Mouse (Mus musculus) adrenal gland, postnatal 14 days (tissue): ENCODE results near the gene Surf4. TPM values are rescaled to one million over a fixed set of nuclear protein-coding genes. Genes with fewer than 3 reads are reported as not detected.

Experiments
- DNase-seq: peaks from one replicate; pipeline ENCODE4 v3.0.0; 2021; ENCODE audit warnings: mixed read lengths
- total RNA-seq: library from RNA; stranded (reverse); gene quantifications from 2 replicates; pipeline ENCODE4 v1.2.3, GENCODE M21; 2021

The Surf4 gene
- total RNA-seq, 1 experiment from 2014 or later, result 142 TPM

DNA sequence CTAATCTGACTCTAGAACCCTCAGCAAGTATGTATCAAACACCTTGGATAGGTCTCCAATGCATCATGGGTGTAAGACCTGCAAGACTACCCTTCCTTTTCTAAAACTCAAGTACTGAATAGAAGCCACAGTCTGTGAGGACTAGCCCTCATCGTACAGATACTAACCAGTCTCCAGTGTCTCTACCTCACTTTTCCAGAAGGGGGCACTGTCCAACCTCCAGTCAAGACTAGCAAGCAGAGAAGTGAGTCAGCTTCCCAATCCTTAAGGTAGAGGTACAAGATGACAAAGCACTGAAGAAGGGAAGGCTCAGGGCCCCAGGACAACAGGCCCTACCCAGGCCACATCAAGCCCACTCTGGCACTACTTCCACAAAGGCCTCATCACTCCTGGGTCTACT lies 3.3 kb downstream of the Surf4 start:
- DNase-seq, result peak; percentile 85

DNA sequence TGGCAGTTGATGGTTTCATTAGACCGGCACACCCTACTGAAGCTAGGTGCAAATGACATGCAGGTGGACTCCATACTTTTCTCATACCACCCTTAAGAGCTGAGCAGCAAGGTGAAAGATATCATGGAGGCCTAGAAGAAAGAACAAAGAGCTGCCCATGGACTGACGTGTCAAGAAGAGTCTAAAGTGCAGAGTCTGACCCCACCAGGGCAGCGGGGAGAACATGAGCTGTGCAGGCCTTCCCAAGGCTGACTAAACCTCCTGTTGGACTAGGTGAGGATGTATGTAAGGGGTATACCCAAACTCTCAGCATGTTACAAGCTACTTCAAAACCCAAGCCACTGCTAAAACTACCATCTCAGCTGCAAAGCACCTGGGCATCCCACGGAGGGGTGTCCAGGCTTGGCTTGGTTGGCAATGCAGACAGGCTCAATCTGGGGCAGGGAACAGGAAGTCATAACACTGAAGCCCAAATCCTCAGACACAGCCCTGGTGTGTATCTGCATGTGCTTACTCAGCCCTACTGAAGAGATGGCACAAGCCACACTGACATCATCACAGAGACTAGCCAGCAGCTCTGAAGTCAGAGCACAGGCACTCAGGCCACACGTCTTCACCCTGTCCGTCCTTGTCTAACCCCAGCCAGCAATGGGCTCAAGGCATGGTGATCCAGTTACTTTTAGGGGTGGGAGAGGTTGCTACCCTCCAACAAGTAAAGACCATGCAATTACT lies 5.8 kb downstream of the Surf4 start:
- DNase-seq, result no peak

DNA sequence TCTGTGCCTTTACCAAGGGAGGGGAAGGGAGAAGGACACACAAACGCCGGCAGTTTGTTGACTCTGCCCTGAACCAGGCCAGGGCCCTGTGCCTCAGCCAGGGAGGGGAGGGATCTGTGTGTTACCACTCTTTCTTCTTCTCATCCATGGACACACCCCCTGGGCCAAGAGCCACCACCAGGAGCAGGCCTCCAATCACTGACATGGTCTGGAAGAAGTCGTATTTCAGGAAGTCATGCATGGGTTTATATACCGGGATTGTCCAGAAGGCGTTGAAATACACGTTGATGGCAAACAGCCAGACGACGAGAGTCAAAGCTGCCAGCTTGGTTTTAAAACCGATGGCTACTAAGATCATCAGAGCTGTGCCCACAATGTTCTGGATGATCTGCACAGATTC lies 11.9 kb downstream of the Surf4 start:
- DNase-seq, result peak; percentile 83

DNA sequence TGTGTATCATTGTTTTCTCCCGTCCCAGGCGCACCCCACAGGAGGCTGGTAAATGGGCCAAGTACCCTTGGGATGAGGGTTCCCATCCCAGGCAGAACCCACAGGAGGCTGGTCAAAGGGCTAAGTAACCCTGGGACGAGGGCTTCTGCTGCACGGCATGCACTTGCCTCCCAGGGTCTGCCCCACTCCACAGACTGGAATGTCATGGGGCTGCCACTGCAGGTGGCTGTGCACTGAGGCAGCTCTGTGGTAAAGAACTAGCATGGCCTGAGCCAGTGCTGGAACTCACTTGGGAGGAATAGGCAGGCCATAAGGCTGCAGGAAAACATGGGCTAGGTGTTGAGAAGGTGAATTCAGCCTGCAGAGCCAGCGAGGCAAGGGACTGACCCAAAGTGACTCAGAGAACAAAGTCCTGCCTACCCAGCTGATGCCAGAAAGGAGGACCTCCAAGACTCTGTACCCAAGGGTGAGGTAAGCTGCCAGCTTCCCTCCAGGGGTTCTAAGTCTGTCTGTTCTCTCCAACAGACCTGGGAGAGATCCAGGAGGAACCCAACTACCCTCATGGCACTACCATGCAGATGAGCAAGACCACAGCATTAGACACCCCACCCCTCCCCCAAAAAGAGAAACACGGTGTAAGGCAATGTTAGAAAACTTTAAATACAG lies 13.4 kb downstream of the Surf4 start:
- no peak for DNase-seq

DNA sequence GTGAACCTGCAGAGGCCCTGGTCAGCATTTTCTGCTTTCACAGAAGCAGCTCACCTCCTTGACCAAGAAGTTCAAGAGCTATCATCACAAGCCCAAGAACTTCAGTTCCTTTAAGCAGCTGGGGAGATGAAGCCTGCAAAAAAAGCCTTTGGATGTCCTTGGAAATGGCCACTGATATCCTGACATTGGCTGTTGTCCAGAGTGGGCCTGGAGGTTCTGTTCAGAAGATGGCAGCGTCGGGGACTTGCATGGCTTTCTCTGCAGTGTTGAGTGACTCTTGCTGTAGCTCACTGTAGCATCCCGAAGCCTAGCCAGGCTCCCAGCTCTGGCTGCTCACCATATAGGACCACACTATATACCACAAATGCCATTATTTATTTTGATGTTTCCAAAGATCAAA lies 14.0 kb downstream of the Surf4 start:
- DNase-seq, result peak; percentile 61

DNA sequence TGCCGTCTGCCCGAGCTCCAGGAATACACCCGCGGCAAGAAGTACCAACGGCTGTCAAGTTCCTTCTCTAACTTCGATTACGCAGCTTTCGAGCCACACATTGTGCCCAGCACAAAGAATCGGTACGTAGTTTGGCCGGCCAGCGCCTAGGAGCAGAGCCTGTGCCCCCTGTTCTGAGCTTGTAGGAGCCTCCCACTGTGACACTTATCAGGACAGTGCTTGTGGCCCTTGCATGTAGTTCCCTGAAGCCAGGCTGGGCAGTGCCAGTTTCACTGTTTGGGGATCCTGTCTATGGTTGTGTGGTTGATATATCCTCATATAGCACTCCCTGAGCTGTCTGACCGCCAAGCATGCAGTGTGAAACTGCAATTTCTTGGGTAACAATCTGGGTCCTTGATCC lies 17.0 kb downstream of the Surf4 start:
- DNase-seq, result no peak

DNA sequence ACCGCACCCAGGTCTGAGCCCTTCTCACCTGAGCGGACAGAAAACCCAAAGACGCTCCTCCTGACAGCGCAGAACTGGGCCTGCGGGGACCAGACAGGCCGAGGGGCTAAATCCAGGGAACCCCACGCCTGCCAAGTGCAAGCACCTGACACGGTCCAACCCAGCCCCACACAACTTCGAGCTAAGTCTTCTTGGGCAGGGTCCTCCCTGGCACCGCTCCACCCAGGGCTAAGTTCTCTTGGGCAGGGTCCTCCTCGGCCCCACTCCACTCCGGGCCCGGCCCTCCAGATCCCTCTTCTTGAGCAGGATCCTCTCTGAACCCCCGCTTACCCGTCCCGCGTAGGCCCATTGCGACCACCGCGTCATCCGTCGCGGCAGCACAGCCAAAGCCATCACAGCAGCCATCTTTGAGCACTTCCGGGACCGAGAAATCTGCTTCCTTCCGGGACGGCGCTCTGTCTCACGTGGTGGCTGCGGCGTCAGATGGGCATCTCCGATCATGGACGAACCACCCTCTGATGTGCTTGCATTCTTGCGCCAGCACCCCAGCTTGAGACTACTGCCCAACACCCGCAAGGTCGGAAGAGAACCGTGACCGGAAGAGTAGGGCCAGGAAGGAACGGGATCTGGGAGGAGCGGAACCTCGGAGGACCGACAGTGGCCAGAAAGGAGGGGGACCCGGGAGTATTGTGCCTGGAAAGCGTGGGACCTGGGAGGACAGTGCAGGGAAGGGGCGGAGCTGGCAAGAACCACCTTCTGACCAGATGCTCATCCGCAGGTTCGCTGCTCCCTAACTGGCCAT lies 17.6 kb downstream of the Surf4 start, which contains the start of the genes Surf2 and Surf1:
Gene Surf2 (plus strand): TSS at position 441 of the 802 bp plus-strand sequence.
Gene Surf1 (minus strand): TSS at position 604 of the 802 bp plus-strand sequence.
- peak; percentile 91 for DNase-seq

DNA sequence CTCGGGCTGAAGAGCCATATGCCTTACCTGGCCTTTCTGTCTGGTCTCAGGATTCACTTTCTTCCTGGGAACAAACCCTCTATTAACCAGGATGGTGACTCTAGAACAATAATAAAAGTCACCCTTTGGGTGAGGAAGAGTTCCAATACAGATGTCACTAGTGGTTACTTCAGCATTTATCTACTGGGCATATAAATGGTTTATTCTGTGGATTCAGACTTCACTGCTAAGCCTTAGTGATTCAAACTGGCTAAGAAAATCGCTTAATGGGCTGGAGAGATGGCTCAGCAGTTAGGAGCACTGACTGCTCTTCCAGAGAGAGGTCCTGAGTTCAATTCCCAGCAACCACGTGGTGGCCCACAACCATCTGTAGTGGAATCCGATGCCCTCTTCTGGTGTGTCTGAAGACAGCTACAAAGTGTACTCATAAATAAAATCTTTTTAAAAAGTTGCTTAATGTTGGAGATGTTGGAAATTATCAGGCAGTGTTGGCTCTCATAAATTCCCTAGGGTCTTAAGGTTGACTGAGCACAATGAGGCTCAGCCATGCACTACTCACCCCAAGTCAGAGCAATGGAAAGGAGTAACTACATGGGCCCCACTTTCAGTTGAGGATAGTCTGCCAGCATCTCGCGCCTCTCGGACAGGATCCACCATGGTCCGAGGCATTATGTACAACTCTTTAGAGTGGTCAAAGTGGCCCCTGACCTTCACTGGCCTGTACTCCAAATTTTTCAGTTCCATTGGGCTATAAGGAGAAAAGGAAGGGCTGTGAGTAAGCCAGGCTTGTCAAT lies 19.4 kb downstream of the Surf4 start:
- no peak for DNase-seq

DNA sequence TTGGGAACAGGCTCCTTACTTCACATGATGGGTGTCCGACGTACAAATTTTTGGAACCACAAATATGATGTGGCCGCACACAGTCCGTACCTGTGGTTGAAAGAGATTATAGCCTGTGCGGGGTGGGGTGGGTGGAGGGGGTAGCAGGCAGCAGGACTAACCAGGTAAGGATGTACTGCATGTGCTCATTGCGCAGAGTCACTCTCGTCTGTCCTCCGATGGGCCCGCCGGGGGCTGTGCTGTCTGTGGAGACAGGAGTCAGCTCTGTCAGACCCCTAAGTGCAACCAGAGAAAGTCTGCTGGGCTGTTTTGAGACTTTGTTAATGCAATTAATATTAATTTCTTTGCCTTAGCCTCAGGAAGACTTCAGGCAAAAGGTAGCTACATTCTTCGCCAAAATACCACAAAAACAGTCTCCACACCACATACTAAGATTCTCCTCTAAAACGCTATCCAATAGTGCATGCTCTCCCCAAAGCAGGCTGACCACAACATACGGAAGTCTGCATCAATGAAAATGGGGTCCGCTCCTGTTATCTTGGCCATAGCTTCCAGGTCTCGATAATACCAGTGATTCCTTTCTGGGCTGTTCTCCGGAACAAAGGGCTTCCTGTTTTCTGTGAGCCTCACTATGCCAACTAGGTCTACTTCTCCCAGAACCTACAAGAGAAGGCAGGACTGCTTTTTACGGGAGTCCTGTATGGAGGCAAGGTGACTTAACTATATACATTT lies 20.1 kb downstream of the Surf4 start:
- DNase-seq, result no peak

DNA sequence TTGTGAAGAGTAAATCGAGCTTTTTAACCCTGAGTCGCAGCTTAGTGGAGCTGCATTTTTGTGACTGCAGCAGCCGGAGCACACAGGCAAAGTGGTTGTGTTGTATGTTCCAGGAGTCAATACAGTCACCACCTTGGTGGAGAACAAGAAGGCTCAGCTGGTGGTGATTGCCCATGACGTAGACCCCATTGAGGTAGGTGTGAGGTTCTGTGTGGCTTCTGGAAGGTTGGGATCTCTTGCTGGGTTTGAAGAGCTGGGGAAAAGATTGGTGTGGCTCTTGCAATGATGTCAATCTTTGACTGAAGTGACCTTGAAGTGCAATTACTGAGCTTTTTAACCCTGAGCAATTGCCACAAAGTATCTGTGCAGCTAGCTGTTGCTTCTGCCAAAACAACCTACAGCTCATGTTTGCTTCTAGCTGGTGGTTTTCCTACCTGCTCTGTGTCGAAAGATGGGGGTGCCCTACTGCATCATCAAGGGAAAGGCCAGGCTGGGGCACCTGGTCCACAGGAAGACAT lies 21.4 kb downstream of the Surf4 start:
- DNase-seq, result no peak

DNA sequence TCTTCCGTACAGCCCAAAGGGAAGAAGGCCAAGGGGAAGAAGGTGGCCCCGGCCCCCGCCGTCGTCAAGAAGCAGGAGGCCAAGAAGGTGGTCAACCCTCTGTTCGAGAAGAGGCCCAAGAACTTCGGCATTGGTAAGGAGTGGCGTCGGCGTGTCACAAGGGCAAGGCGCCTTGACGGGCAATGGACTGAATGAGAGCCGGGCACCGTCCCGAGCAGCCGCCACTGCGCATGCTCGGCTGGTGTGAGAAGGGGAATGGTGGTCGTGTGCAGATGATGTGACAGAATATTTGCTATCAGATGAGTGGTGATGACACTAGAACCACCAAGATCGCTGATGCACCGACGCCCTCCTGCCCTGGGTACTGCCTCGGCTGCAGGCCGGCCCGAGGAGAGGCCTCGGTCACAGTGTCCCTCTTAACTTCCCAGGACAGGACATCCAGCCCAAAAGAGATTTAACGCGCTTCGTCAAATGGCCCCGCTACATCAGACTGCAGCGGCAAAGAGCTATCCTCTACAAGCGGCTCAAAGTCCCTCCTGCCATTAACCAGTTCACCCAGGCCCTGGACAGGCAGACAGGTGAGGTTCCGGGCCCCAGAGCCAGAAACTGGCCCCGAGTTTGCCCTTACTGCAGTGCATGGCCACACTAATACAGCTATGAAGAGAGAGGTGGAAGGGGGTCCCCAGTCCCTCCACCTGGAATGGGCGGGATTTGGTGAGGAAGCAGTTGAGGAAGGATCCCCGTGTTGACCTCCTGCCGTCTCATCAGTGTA lies 22.5 kb downstream of the Surf4 start:
- peak; percentile 80 for DNase-seq

DNA sequence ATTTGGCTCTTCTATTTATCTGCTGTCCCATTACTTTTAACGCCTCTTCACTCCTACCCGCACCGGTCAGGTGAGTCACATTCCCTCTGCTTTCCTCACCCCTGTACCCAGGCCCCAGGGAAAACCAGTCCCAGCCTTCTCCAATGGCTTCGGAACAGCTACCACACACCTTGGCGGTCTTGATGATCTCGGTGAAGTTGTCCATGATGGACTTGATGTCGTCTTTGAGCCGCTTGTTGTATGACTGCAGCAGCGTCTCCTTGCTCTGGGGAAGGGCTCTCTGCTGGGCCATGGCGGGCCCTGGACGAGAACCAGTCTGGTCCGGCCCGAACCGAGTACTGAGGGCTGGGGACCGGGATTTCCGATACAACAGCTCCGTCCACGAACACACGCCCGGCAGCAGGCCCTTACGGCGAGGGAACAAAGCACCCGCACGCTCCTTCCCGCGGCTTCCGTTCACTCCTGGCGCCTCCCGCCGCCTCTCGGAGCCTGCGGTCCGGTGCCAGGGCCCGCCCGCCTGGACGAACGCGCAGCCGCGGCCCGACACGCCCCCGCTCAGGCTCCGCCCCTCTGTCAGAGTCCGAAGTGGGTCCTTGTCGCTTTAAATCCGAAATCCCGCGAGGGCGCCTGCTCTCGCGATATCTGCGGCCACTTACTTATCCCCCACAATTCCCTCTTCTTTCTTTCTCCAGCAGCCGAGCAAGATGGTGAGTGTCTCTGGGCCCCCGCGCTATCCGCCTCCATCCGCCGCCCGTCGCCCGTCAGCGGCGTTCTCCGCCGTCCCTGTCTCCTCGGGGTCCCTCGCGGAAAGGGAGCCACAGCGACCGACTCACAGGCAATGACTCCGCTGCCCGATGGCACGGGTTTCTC lies 23.4 kb downstream of the Surf4 start, which contains the start of the genes Med22 and Rpl7a:
Gene Med22 (minus strand): TSS at position 554 of the 870 bp plus-strand sequence.
Gene Rpl7a (plus strand): TSS at position 641 of the 870 bp plus-strand sequence.
- DNase-seq, result peak; percentile 100

DNA sequence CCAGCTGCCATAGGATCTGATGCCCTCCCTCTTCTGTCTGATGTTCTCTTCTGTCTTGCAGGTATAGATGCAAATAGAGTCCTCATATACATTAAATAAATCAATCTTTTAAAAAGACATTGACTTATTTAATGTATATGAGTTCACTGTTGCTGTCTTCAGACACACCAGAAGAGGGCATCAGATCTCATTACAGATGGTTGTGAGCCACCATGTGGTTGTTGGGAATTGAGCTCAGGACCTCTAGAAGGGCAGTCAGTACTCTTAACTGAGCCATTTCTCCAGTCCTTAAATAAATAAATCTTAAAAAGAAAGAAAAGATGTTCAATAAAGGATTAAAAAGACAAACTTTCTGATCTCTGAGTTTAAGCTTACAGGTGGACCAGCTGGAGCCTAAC lies 24.3 kb downstream of the Surf4 start:
- no peak for DNase-seq

DNA sequence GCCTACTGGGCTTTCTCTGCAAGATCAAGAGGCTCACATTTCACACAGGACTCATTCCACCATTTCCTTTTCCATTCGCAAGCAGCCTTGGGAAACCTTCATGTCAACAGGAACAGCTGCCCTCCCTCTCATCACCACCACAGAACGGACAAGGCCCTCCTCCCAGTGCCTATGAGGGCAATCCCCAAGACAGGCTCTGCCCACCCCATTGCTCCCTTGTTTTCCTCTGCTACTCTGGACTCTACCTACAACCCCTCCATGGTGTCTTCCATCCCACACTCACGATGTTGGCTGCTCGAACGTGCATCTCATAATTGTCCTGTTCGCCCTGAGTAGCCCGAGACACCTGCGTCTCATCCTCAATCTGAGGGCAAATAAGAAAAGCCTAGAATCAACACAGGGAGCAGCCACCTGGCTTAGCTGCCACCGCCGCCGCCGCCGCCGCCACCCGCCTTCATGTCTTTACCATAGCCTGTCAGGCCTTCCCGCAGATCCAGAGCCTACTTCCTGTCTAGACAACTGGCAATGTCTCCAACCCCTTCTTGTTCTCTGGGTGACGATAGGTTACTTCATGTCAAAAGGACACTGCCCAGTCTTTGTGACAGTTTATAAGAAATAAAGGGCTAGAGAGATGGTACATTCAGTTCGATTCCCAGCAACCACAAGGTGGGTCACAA lies 24.9 kb downstream of the Surf4 start:
- DNase-seq, result no peak

DNA sequence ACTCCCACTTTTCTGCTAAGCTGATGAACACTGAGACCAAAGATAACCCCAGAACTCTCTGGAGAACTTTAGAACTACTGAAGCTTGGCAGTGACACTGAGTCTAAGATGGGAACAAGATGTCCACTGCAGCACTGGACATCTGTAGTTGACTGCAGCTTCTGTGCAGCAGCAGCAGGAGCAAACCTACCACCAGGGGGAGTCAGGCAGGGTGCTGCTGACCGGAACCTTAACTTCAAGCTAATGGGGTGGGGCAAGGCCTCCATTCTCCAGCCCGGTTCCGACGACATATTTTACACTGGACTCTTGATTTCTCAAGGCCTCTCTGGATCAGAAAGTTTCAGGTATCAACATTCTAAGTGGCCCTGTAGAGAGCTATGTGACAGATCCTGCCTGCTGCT lies 26.6 kb downstream of the Surf4 start:
- DNase-seq, result peak; percentile 83

DNA sequence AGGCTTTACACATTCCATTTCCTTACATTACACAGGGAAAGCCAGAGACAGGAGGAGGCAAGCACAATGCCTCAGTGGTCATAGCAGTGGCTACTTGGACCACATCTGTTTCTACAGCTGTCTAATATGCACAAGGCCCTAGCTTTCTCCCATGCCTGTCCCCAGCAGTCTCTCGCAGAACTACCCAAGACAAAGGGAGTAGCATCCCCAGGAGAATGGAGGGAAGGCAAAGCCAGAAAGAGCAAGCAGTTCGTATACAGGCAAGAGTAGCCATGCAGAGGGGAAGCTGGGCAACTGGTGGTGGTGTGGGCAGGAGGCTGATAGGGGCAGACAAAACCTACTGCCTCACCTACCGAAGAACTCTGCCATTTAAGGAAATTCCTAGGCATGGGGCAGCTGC lies 27.3 kb downstream of the Surf4 start:
- no peak for DNase-seq

DNA sequence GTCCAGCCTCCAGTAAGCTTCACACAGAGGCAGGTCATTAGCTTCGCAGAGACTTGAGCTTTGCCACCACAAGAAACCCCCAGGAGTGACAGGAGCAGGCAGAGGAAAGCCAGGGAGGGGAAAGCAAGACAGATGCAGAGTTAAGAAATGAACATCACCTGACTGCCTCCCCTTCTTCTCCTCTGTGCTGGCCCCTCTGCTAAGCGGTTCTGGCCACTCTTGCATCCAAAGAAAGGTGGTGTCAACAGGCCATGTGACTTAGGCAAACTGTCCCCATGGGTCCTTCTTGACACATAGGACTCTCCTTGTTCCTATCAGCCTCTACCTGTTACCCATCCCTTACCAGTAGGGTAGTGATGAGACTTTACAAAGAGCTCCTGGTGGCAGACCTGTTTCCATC lies 27.8 kb downstream of the Surf4 start:
- DNase-seq, result no peak

DNA sequence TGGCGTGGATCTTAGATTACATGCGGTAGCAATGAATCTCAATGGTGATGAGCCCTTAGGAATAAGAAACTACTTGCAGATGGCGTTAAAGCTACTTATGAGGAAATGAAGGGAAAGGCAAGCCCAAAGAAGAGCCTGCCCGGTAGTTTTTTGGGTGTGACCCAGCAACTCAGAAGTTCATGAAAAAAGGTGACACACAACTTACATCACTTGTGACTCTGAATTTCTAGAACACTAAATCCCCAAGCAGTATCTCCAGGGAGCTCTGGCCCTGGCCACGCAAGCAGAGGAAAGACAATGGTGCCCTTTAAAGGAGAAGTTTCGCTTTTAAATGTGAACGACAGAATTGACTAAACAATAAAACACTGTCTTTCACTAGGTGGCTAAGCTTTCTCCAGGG lies 30.4 kb downstream of the Surf4 start:
- DNase-seq, result peak; percentile 40
